Mouse (Mus musculus) midbrain, postnatal 0 days (tissue): ENCODE measurements at regions not wholly inside any gene's neighbourhood (a gene's known extent, or its start where the extent isn't known, plus 50 kb on each side); places are given as distances from the start of the nearest gene placed in this dataset.
A peak's percentile ranks its signal among the peaks of the same experiment; 100 is the strongest.

Experiments used
- ATAC-seq: fragments of 200-750 bp; cut with Nextera tagmentation; 2 replicates; pipeline ENCODE4 v1.8.0; 2017; ENCODE audit warnings: moderate number of reproducible peaks, mild to moderate bottlenecking, moderate TSS enrichment, moderate library complexity; ENCODE audit not compliant: low FRiP score
- DNase-seq: peaks from one replicate; pipeline ENCODE4 v3.0.0-alpha.2; 2015; ENCODE audit warnings: low spot score
- H3K27ac ChIP-seq: fragments of 300-500 bp; sonication (generic); 2 replicates; pipeline ENCODE4 v1.5.1; 2014; ENCODE audit warnings: low read depth, mild to moderate bottlenecking, low read length, mixed read lengths
- H3K27me3 ChIP-seq: fragments of 300-500 bp; sonication (generic); 2 replicates; pipeline ENCODE4 v1.6.1; 2014; ENCODE audit warnings: low read length, control low read depth, mixed read lengths; ENCODE audit not compliant: insufficient read depth
- H3K36me3 ChIP-seq: fragments of 300-500 bp; sonication (generic); 2 replicates; pipeline ENCODE4 v1.6.1; 2014; ENCODE audit warnings: low read length, control low read depth, mixed read lengths; ENCODE audit not compliant: insufficient read depth
- H3K4me1 ChIP-seq: fragments of 300-500 bp; sonication (generic); 2 replicates; pipeline ENCODE4 v1.6.1; 2014; ENCODE audit warnings: mild to moderate bottlenecking, control low read depth, antibody characterized with exemption, low read length, mixed read lengths; ENCODE audit not compliant: insufficient read depth
- H3K4me2 ChIP-seq: fragments of 300-500 bp; sonication (generic); 2 replicates; pipeline ENCODE4 v1.6.1; 2014; ENCODE audit warnings: low read depth, mild to moderate bottlenecking, low read length, mixed read lengths; ENCODE audit not compliant: poor library complexity, severe bottlenecking
- H3K4me3 ChIP-seq: fragments of 300-500 bp; sonication (generic); 2 replicates; pipeline ENCODE4 v1.5.1; 2014; ENCODE audit warnings: low read depth, mild to moderate bottlenecking, low read length, moderate library complexity
- H3K9ac ChIP-seq: fragments of 300-500 bp; sonication (generic); replicated peaks from 2 replicates; pipeline ENCODE4 v1.6.1; 2014; ENCODE audit warnings: mild to moderate bottlenecking, low read length, moderate library complexity, mixed read lengths; ENCODE audit not compliant: poor library complexity, severe bottlenecking
- H3K9me3 ChIP-seq: fragments of 300-500 bp; sonication (generic); 2 replicates; pipeline ENCODE4 v1.6.1; 2016; ENCODE audit warnings: low read length, control low read depth
- CTCF ChIP-seq: IDR thresholded peaks from 2 replicates; pipeline ENCODE4 v1.5.1; 2016; ENCODE audit warnings: antibody characterized with exemption, mild to moderate bottlenecking
- WGBS: fragments of 180-500 bp; shearing (Covaris S2); extraction: QIAGEN DNeasy Blood & Tissue Kit; methylation state at CpG from one replicate; pipeline ENCODE4 v1.1.7; 2014; 5-methylcytosine and 5-hydroxymethylcytosine counted together

GRCm38 (mm10) chr6:49961166-49961565, 138.7 kb downstream of the Npy start:
- H3K4me3 ChIP-seq: no peak overlapping the region
- H3K9me3 ChIP-seq: no peaks in the 10 kb centered on the region
- H3K4me1 ChIP-seq: no peaks in the 10 kb centered on the region
- 85% methylated on average over 4 of the region's 4 CpGs for WGBS
- H3K36me3 ChIP-seq: no peaks in the 10 kb centered on the region
- no peak overlapping the region for H3K27ac ChIP-seq
- H3K27me3 ChIP-seq: no peaks in the 10 kb centered on the region
- TF ChIP-seq CTCF: no peak
- H3K9ac ChIP-seq: no peak overlapping the region
- no peak overlapping the region for H3K4me2 ChIP-seq
- ATAC-seq (no peak), DNase-seq (no peak)

GRCm38 (mm10) chr6:49965944-49966545, 143.5 kb downstream of the Npy start:
- WGBS: 83% methylated on average over 5 of the region's 5 CpGs
- H3K4me2 ChIP-seq: no peak overlapping the region
- DNase-seq: no peak
- no peaks in the 10 kb centered on the region for H3K36me3 ChIP-seq
- no peaks in the 10 kb centered on the region for H3K9me3 ChIP-seq
- no peaks in the 10 kb centered on the region for H3K27me3 ChIP-seq
- H3K27ac ChIP-seq: no peak overlapping the region
- no peak overlapping the region for H3K9ac ChIP-seq
- no peaks in the 10 kb centered on the region for H3K4me1 ChIP-seq
- no peak for ATAC-seq
- no peak for TF ChIP-seq CTCF
- H3K4me3 ChIP-seq: no peak overlapping the region

DNA sequence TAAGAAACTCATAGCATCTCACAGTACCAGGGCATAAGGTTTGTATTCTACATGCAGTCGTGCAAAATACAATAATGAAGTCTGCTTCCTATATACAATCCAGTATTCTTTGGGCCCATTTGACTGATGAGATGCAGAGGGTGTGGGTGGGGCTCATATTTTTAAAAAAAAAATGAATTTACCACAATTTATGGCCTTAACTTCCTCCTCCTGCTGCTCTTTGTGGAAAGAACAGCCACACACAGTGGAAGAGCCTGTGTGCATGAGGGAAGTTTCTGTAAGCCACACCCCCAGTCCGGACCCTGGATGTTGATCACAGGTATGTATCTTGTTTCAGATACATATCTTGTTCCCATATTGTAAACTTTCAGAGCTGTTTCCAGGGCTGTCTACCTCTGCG, 143.5 kb upstream of the Mpp6 start:
- Histone ChIP-seq H3K36me3 (no peaks in the 10 kb centered on the region), H3K9me3 (no peaks in the 10 kb centered on the region), H3K4me1 (no peaks in the 10 kb centered on the region), H3K4me3 (no peak overlapping the region), H3K9ac (no peak overlapping the region), H3K27ac (no peak overlapping the region), H3K4me2 (no peak overlapping the region), H3K27me3 (no peaks in the 10 kb centered on the region)
- no peak for TF ChIP-seq CTCF
- 90% methylated on average over 3 of the region's 3 CpGs for WGBS
- ATAC-seq (no peak), DNase-seq (no peak)

DNA sequence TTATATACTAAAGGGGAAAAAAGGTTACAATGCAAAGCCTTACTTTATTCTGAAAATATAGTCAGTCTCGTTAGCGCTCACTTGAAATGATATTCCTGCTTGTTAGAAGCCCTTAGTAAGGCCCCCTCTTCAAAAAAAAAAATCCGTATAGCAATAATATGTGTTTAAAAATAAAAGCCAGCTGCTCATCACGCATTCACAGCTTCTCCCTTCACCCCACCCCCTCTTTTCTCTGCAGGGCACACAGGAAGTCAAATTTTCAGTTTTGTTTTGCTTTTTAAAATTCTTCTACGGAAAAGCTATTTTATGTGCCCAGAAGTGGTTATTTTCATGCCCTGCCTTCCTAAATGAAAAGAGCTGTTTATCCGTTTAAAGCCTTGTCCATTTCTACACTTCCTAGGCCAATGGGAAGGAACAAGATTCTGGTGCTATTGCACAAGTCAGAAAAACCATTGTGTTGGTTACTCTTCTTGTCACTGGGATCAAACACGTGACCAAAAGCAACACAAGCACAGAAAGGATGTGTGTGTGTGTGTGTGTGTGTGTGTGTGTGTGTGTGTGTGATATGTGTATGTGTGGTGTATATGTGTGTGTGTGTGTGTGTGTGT, 136.7 kb upstream of the Mpp6 start:
- H3K27me3 ChIP-seq: no peaks in the 10 kb centered on the region
- DNase-seq: no peak
- H3K9me3 ChIP-seq: no peaks in the 10 kb centered on the region
- H3K4me1 ChIP-seq: no peaks in the 10 kb centered on the region
- no peaks in the 10 kb centered on the region for H3K36me3 ChIP-seq
- WGBS: 69% methylated on average over 7 of the region's 7 CpGs
- no peak for ATAC-seq
- no peak overlapping the region for H3K4me2 ChIP-seq
- H3K27ac ChIP-seq: no peak overlapping the region
- no peak for TF ChIP-seq CTCF
- H3K9ac ChIP-seq: no peak overlapping the region
- H3K4me3 ChIP-seq: no peak overlapping the region

- Histone ChIP-seq H3K27ac (no peak overlapping the region), H3K36me3 (no peaks in the 10 kb centered on the region), H3K27me3 (no peaks in the 10 kb centered on the region), H3K9me3 (no peaks in the 10 kb centered on the region), H3K4me1 (no peaks in the 10 kb centered on the region), H3K9ac (no peak overlapping the region), H3K4me3 (no peak overlapping the region), H3K4me2 (peak overlapping the region; percentile 28; the same call in 1 of the 2 replicates)
- 52% methylated on average over 11 of the region's 11 CpGs for WGBS
- TF ChIP-seq CTCF: no peak
- DNase-seq: peak; percentile 51
- no peak for ATAC-seq
These were observed 132.3 kb upstream of the Mpp6 start for GRCm38 (mm10) chr6:49977783-49978182.

- no peak overlapping the region for H3K4me3 ChIP-seq
- H3K9ac ChIP-seq: no peak overlapping the region
- no peaks in the 10 kb centered on the region for H3K4me1 ChIP-seq
- 51% methylated on average over 4 of the region's 4 CpGs for WGBS
- DNase-seq (no peak), ATAC-seq (no peak)
- H3K27me3 ChIP-seq: no peaks in the 10 kb centered on the region
- no peak overlapping the region for H3K4me2 ChIP-seq
- no peak for TF ChIP-seq CTCF
- no peaks in the 10 kb centered on the region for H3K9me3 ChIP-seq
- H3K27ac ChIP-seq: no peak overlapping the region
- no peaks in the 10 kb centered on the region for H3K36me3 ChIP-seq
These were observed 126.3 kb upstream of the Mpp6 start for GRCm38 (mm10) chr6:49983740-49984139.
